Mouse (Mus musculus): ENCODE measurements at regions not wholly inside any gene's neighbourhood (a gene's known extent, or its start where the extent isn't known, plus 50 kb on each side); places are given as distances from the start of the nearest gene placed in this dataset.

DNA sequence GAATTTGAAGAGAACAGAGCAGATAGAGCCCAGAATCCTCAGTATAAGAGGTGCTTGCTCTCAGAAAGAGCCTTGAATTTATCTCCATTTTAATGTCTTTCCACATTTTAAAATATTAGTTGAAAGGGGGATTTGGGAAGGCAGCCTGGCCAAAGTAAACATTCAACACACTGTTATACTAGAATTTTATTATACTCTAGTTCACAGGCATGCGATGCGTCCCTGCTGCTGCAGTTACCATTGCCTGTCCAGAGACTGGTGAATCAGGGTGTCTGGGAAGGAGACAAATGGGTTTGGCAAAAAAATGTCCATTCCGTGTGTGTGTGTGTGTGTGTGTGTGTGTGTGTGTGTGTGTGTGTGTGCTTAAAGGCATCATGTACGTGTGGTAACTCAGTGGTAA is 675.1 kb upstream of the Sox9 start:
- DNase-seq (ENCODE audit: low spot score in 2 of 2): no peak

DNA sequence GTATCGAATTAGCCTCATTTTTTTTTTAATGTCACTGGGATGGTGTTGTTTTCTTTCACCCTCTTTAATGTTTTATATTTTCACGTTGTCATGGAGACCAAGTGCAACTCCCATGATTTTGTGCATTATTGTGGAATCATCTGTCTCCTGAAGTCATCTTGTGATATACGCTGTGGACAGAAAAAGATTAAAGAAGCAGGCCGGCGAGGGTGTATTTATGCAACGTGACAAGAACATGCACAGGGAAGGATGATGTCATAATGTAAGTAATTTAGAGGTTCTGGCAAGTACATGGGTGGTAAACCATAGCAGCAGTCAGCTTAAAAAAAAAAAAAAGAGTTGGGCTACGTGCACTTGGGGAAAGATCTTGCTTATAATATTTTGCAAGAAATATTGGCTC is 674.7 kb upstream of the Sox9 start:
- no peak for DNase-seq (ENCODE audit: low spot score in 2 of 2)

DNA sequence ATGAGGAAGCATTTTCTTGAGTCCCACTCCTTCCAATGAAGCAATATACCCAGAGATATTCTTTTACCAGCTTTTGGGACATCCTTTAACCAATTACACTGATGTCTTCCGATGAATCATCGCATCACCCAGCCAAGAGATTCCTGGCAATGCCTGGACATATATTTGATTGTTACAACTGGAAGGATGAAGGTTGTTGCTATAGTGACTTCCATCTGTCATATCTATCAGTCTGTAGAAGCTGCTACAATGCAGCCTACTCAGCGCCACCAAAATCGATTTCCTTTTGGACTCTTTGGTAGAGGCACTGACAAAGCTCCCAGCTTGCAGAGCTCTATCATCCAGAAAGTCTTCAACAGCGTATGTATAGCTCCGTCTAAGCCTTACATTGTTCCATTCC is 661.0 kb upstream of the Sox9 start:
- DNase-seq (ENCODE audit: low spot score in 2 of 2): no peak

DNA sequence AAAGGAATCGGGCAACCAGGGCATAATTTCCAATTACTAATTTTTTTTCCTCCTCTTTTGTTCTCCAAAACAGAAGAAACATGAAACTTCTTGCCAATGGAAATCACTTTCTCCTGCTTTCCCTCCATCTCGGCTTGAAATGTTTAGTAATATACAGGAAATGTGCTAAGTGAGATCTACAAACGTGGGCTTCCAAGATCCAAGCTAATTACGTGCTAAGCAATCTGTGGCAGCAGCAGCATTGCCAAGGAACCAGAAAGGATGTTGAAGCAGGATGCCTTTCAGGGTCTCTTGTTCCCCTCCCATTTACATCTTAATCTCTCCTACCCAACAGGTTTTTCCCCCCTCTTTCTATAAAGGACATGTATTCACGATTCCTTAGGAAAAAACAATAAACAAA is 660.2 kb upstream of the Sox9 start:
- no peak for DNase-seq (ENCODE audit: low spot score in 2 of 2)

DNA sequence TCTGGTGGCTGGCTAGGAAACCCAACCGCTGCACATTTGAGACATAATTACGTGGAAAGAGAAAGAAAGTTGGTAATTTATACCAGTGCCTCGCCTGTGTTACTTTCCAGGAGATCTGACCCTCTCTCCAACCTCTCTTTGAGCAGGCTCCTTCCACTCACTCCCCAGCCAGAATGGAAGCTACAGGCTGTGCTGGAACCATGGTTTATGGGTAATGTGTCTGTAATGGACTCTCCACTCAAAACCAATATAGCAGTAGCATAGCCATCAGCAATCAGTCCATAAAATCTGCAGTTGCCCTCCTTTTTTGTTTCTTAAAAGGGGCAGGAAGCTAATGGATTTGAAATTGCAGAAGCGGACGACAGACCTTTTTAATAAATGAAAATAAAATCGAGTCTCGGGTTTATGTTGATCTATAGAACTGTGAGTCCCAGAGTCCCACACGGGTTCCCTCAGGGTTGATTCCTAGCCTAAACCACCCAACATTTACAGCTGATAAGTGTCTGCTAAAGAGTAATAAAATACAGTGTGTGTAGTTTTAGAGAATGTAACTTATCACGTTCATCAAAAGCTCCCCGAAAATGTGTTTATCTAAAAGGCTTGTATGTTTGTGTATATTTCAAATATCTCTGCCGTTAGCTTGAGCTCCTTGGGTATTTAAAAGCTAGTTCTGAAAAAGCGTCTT is 656.6 kb upstream of the Sox9 start:
- no peak for DNase-seq (ENCODE audit: low spot score in 2 of 2)

DNA sequence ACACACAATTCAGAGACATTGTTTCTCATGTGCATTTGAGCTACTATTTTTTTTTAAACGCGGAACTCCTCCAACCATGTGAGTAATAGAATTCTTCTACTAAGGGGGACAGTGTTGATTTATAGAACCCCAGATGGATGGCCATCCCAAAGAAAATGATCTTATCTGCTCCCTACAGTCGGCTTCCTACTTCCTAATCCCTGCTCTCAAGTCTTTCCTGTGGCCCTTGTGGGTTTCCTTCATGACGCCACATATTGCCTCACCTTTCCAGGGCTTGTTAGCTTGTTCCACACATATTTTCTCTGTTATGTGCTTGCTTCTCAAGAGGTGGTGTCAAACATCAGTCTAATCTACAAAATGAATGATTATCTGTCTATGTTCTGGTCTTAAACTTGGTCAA is 651.9 kb upstream of the Sox9 start:
- no peak for DNase-seq (ENCODE audit: low spot score in 2 of 2)

DNA sequence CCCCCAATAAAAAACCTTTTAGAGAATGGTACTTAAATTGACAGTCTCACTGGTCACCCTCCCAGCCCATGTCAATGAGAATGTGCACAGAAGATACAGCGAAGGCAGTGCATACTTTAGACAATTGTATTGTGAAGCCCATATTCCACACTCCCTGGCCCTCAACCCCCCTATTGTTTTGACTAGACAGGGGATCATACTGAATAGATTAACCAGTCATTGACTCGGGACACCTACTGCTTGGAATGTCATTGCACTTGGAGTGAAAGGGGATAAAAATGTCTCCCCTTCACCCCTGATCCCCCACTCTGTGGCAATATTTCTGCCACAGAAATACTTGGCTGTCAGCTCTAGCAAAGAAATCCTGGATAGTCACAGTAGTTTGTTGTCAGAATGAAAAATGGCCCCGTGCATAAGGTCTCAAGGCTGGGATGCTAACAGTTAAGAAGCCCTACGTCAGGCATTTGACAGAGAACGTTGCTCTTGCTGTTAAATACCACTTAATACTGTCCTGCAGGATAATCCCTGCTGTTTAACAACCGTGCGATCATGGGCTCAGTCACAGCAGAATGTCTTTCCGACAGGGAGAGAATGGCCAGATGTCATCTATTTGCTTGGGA is 644.5 kb upstream of the Sox9 start:
- no peak for DNase-seq (ENCODE audit: low spot score in 2 of 2)

DNA sequence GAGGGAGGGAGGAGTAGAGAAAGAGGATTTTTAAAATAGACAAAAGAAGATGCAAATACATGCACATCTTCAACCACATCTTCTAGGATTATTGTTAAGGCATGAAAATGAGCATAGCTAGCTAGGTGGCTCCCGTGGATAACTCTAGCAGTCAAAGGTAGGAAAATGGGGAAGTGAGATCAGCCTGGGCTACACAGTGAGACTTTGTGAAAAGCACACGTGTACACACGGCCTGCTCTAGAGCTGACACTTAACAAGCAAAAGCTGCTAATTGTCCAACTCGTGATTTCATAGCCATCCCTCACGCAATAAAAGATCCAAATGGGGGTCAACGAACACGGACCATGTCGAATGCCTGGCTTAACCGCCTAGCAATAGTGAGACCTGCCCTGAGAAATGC is 642.0 kb upstream of the Sox9 start:
- no peak for DNase-seq (ENCODE audit: low spot score in 2 of 2)

DNA sequence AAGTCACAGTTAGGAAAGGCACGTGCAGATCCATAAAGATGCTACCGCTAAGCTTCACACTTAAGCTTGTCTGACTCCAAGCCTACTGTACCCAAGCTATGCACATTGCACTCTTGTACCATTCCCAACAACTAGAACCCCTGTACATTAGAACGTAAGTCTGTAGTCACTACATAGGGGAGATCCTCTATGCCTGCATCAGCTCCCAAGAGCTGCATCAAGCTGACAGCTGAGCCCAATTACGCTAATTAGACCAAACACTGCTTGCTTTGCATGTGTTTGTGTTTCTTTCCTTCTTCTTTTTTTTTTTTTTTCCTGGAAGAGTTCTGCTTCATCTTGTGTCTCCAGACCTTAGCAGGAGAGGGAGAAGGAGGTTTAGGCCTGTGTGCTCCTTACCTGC is 641.5 kb upstream of the Sox9 start:
- no peak for DNase-seq (ENCODE audit: low spot score in 2 of 2)

DNA sequence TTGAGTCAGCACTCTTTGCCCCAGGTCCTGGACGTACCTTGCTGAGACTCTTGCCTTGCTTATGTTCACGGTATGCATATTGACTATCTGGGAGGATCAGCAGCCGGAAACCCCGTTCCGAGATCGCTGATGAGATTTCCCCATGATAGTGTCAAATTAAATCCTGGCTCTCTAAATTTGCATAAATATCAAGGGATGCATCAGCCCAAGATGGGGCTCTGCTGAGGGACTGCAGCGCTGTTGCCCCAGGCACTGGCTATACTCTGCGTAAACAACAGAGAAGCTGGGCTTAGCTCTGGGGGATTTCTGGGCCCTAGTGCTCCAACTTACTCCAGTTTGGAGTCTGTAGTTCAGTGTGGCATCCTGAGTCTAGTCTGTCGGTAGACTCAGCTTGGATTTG is 641.1 kb upstream of the Sox9 start:
- peak; percentile 2 to 12 for DNase-seq (ENCODE audit: low spot score in 2 of 2)

DNA sequence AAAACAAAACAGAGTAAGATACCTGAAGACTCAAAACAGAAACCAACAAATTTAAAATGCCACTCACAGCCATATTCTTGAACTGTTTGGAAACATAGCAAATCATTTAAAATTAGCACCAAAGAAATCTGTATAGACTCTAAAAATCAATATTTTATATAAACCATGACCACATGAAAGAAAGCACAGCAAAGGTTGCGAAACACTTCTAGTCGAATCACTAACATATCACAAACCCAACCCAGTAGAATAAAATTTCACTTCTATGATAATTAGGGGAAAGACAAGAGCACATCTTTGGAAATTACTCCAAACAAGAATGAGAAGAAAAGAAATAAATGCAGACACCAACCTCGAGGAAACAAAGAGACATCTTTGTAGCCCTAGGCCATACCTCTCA is 630.0 kb upstream of the Sox9 start:
- DNase-seq (ENCODE audit: low spot score in 2 of 2): no peak

DNA sequence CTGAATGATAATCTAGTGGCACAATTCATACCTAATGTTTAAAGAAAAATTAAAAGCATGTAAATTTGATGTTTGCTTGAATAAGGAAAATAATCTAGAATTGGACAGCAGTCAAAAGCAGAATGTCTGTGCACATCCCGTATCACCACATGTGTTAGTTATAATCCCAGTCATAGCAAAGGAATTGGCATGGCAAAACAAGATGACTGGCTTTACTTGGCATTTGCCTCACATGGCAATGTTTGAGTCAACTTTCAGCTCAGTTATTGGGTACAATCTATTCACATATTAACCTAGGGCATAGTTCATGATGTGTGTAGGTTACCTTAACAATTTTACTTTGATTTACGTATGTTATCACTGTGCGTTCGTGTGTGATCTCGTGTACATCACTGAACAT is 628.8 kb upstream of the Sox9 start:
- DNase-seq (ENCODE audit: low spot score in 2 of 2): no peak

DNA sequence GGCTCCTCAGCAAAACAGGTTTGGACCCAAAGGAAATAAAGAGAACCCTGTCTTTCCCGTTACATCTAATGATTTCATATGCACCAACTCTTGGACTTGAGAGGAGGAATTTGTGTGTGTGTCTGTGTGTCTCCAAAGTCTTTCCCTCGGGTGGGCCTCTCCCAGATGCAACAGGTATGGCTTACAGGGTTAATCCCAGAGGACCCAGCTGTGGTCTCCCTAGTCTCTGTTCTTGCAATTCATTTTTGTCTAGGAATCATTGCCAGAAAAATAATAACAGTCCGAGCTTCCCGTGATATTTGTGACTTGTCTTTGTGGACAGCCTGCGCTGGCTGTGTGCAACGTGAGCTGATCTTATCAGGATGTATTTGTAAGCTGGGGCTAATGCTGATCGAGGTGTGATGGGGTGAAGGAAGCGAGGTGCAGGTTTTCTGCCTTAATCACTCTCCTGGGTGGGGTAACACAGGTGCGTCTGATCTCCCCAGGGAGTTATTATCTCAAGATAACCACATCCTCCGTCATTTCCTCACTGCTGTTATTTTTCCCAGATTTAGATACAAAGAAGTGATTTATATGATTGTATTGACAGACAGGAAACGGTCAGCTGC is 627.2 kb upstream of the Sox9 start:
- peak in 1 of 2 experiments; percentile 13 for DNase-seq (ENCODE audit: low spot score in 2 of 2)

DNA sequence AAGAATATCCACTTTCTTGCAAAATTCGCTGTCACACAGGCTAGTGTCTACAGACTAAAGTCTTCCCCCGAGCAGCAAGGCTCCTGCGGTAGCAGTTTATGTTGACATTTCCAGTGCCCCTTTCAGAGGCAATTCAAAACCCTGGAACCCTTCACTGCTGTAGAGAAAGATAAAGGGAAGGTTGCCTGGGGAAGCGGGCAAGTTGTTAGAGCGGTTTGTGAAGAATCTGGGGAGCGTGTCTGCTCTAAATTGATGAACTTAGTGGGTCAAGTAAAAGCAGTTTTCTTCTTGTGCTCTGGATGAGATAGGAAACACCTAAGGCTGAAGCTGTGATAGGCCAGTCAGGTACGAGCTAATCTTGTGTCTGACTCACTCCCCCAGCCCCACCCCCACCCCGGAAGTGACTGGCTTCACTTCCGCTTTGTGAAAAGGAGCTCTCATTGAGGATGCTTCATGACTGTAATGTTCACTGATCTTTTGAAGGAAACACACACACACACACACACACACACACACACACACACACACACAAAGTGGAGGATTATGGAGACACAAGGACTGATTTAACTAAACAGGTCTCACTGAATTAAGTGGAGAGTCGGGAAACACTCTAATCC is 626.6 kb upstream of the Sox9 start:
- no peak for DNase-seq (ENCODE audit: low spot score in 2 of 2)

DNA sequence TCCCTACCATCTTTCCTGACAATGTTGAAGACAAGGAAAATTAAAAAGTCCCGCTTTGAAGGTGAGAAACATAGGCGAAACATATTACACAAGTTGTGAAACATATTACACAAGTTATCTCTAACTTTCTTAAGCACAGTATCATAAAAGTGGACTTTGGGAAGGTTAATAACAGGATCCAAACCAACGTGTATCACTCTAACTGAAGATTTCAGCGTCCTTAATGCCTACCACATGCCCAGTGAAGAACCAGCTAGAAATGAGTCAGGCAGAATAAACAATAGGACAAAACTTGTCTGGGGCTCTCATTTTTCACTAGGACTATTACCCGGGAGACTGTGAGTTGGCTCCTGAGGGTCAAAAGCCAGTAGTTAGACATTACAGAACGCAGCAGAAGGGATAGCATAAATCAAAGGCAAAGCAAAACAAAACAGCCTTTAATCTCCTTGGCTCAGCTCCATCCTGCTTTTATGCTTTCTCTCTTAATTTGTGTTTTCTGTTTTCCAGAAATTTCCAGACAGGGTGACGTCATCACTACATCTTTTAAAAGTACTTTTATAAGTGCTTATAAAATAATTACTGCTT is 618.3 kb upstream of the Sox9 start:
- DNase-seq (ENCODE audit: low spot score in 2 of 2): no peak

DNA sequence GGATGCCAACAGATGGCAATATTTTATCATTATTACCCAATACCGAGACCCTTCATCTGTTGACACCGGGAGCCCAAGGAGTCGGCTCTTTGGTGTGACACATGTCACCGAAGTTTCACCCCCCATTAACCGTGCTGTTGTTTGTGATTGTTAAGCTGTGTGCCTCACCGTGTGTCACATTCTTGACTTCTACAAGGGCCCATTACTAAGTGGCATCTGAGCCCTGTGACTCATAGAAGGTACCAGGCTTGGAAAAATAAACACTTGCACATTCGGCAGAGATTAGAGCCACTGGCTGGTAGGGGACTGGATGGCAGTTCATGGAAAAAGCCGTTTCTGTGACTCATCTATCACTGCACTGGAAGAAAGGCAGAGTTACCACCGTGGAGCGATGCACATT is 608.4 kb upstream of the Sox9 start:
- no peak for DNase-seq (ENCODE audit: low spot score in 2 of 2)

DNA sequence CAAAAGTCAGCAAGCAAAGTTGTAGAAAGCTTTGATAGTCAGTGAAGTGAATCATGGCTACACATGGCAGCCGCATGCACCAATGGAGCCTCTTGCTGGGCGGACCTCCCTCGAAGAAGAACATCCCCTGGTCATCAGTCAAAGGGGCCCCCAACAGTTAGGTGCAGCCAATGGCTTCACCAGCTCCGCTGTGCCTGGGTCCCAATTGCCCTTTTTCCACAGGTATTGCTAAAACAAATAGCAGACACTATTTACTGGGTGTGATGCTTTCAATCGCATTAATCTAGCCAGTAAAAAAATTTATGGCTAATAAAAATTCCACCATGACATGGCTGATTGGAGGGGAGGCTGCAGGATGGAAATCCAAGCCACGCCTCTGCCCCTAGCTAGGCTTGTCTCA is 606.7 kb upstream of the Sox9 start:
- DNase-seq (ENCODE audit: low spot score in 2 of 2): no peak

DNA sequence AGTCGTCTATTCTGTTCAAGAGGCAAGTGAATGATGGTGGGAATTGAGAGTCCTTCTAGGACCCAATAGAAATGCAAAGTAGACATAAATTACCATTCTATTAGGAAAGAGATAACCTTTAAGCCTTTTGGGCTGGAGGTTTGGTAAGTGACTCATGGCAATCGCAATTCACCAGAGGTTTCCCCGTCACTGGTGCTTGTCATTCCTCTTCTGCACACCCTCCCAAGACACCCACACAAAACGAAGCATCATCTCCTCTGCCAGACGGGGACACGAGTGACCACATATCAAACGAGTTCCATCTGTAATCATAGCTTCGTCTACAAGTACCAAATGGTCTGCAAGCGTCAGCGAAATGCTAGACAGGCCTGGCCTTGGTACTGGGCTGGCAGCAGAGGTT is 601.4 kb upstream of the Sox9 start:
- DNase-seq (ENCODE audit: low spot score in 2 of 2): no peak

DNA sequence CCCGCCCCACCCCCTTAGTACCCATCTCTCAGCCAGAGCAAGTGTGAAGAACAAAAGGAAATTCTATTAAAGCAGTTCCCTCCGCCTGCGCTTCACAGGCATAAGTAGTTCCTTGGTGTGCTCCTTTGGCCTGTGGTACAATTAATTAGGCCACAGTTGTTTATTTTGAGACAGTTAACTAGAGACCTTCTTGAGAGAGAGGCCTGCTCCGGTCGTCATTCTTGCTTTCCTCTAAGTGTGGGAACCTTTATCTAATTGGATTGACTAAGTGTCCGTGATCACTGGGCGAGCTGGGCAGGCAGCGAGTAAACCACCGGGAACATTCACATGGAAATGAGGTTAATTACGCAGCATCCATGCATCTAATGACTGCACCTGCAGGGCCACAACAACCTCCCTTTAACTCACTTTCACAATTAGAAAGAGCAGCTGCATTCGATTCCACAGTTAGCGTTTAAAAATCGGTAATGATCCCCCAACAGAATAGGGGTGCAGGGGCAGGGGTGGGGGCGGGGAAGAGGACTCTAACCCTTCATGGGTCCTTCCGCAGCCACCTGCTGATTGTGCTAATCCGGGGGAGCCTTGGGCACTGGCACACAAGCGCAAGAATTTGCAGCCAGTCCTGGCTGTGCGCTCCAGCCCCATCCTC is 584.3 kb upstream of the Sox9 start:
- DNase-seq (ENCODE audit: low spot score in 2 of 2): no peak

DNA sequence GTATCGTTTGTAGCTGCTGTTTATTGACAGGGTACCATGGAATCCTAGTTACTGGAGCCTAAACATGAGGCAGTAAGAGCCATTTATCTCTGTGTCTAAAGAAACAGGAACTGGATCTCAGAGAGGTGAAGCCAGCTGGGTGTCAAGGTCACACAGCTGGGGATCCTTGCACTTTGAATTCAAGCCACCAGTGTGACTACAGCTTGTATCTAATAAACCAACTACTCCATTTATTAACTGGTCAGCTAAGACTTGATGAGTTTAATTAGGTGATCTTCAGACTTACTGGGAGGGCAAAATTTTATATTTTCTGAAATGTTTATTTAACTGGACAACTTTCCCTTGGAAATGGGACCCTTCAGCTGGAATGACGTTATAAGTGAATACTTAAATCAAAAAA is 577.5 kb upstream of the Sox9 start:
- DNase-seq (ENCODE audit: low spot score in 2 of 2): no peak

DNA sequence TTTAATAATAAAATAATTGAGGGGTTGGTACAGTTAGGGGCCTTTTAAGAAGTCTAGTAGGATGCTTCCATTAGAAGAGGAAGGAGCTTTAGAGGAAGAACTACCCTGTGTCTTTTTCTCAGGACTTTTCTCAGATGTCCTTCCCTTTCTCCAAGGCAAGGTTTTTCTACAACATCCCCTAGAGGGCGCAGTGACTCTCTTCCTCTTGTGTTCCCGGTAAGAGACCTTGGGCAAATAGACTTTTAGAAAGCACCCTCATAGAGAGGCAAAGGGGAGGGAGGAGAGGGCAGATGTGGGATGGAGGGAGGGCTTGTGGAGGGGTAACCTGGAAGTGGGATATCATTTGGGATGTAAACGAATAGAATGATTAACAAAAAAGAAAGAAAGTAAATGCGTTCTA is 572.6 kb upstream of the Sox9 start:
- peak in 1 of 2 experiments; percentile 11 for DNase-seq (ENCODE audit: low spot score in 2 of 2)

DNA sequence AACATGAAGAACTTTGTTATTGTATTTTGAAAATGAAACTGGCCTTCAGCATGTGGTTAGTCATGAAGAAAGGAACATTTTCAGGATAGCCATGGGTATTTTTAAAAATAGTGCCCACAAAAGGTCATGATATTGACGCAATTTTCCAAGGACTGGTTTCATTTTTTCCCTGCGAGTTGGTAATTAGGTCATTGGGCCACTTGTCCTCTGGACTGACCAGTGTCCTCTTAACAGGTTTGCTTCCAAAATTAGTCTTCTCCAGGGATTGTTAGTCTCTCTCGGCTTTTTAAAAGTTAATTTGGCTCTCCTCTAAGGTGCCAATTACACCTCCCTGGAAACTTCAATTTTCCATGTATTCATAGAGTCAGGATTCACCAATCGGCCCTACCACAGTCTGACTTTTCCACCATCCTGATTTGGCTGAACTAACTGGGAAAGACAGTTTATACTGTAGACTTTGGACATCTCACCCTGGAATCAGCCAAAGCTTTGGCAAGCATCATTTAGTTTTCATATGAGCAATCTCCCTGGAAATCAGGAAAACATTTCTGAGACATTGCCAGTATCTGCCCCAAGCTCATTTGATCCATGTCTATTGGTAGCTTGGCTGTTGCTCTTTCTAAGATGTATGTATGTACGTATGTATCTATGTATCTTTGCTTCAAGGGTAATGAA is 562.8 kb upstream of the Sox9 start:
- DNase-seq (ENCODE audit: low spot score in 2 of 2): no peak
